In genomic region chr3:93375196-93375595, GRCm38 (mm10) we compare ENCODE assay signal across 24 mouse cellular contexts. TPM values are rescaled to one million over a fixed set of nuclear protein-coding genes. Genes with fewer than 3 reads are reported as not detected.
A peak's percentile ranks its signal among the peaks of the same experiment; 100 is the strongest.
DNase-seq lines count a peak whose midpoint lies in the region; ATAC-seq and TF ChIP-seq lines count a peak whose summit lies in the region.
"Had no signal": no experiment of that assay in that cellular context is flagged by ENCODE, and none has a peak within 500 bp of the region (broad histone marks: within the 10 kb centered on the region; RNA-seq: fewer than 3 reads in every experiment).

No protein-coding gene starts in this region.

- TF ChIP-seq POLR2A in bone marrow macrophage, adult 2 months (IDR thresholded peaks at IDR 0.05; ENCODE audit: borderline replicate concordance, low read depth, low read length): no peak

- TF ChIP-seq CTCF in bone marrow macrophage, adult 2 months (IDR thresholded peaks at IDR 0.05; ENCODE audit: low read depth, low read length): no peak

- H3K27ac ChIP-seq in bone marrow macrophage, adult 2 months (ENCODE audit: insufficient read depth, low read depth, low read length): peak overlapping the region; percentile 84
- H3K27ac ChIP-seq: embryonic facial prominence, embryonic 10.5 days; embryonic facial prominence, embryonic 12.5 days; forebrain, embryonic 13.5 days had no signal

- no peak for DNase-seq in layer of hippocampus, postnatal 36 days
- DNase-seq in kidney, postnatal 4 days: no peak
- no peak for DNase-seq in urinary bladder, postnatal 36 days (ENCODE audit: low spot score in 2 of 2)
- DNase-seq: adrenal gland, adult 2 months; adrenal gland, postnatal 10 days; adrenal gland, postnatal 25 days; cerebellum, adult 11-12 months; cerebellum, adult 2 months; cerebellum, adult 9-10 months; cerebellum, postnatal 10 days; cerebellum, postnatal 25 days had no signal

- ATAC-seq in megakaryocyte, adult 5-6 weeks (ENCODE audit: poor library complexity, severe bottlenecking): peak; percentile 47
- ATAC-seq: CD4-positive, CD25-positive, alpha-beta regulatory T cell, adult 4 months; forebrain, embryonic 13.5 days; forebrain, embryonic 16.5 days had no signal

- no peak overlapping the region for H3K4me3 ChIP-seq in bone marrow macrophage, adult 2 months (ENCODE audit: insufficient read depth, low read length)
- H3K4me3 ChIP-seq: embryonic facial prominence, embryonic 10.5 days; embryonic facial prominence, embryonic 12.5 days; forebrain, embryonic 13.5 days had no signal

- H3K4me1 ChIP-seq in bone marrow macrophage, adult 2 months (ENCODE audit: control insufficient read depth, insufficient read depth, low read length): peaks cover 13% of the 10 kb centered on the region
- H3K4me1 ChIP-seq: embryonic facial prominence, embryonic 10.5 days; embryonic facial prominence, embryonic 12.5 days; forebrain, embryonic 13.5 days had no signal

RNA-seq across cellular contexts. Expression of gene Rptn, which starts 18.3 kb away (rescaled TPM):
- not detected in 2 replicates for polyA plus RNA-seq in bone marrow macrophage, adult 2 months (2012; ENCODE audit: insufficient read depth, insufficient read length, missing spikeins)
- not detected in 2 replicates for total RNA-seq in megakaryocyte, adult 5-6 weeks (2015)
- not detected in 2 replicates for total RNA-seq in megakaryocyte, adult 5-6 weeks (2017)
- not detected for total RNA-seq in layer of hippocampus, postnatal 36 days (2021)
- total RNA-seq: adrenal gland, adult 2 months; adrenal gland, postnatal 10 days; adrenal gland, postnatal 25 days; adrenal gland, postnatal 4 days; ES-E14; MEL had no signal
- polyA plus RNA-seq: adrenal gland, adult 2 months; CD4-positive, CD25-positive, alpha-beta regulatory T cell, adult 4 months; cerebellum, adult 2 months; cortical plate, adult 2 months; embryonic facial prominence, embryonic 10.5 days; embryonic facial prominence, embryonic 12.5 days; forebrain, embryonic 11.5 days; forebrain, embryonic 13.5 days; forebrain, embryonic 16.5 days; frontal cortex, adult 2 months had no signal

RNA-seq across cellular contexts. Expression of gene Hrnr, which starts 55.6 kb away (rescaled TPM):
- not detected in 2 replicates for polyA plus RNA-seq in bone marrow macrophage, adult 2 months (2012; ENCODE audit: insufficient read depth, insufficient read length, missing spikeins)
- total RNA-seq in megakaryocyte, adult 5-6 weeks (2015): not detected in 2 replicates
- under 0.01 TPM in 1 of 2 replicates, not detected in the other for total RNA-seq in megakaryocyte, adult 5-6 weeks (2017)
- not detected for total RNA-seq in layer of hippocampus, postnatal 36 days (2021)
- total RNA-seq: adrenal gland, adult 2 months; adrenal gland, postnatal 10 days; adrenal gland, postnatal 4 days; ES-E14; MEL had no signal
- polyA plus RNA-seq: adrenal gland, adult 2 months; CD4-positive, CD25-positive, alpha-beta regulatory T cell, adult 4 months; cerebellum, adult 2 months; embryonic facial prominence, embryonic 10.5 days; embryonic facial prominence, embryonic 12.5 days; forebrain, embryonic 11.5 days; forebrain, embryonic 13.5 days; forebrain, embryonic 16.5 days; frontal cortex, adult 2 months had no signal
